Mouse (Mus musculus) T-cell, adult 2 months (primary cell): ENCODE measurements around the gene Gm49378.

Experiments
- DNase-seq: peaks from one replicate; pipeline ENCODE4 v3.0.0; 2022; ENCODE audit warnings: low spot score

Gene Gm49378

GRCm38 (mm10) chr14:55589771-55590448, 47.8 kb downstream of the Gm49378 start:
- peak; percentile 47 for DNase-seq

- DNase-seq: no peak
These were observed 48.4 kb downstream of the Gm49378 start for GRCm38 (mm10) chr14:55589271-55589670.

GRCm38 (mm10) chr14:55586149-55586548, 51.5 kb downstream of the Gm49378 start:
- no peak for DNase-seq

GRCm38 (mm10) chr14:55585566-55585960, 52.1 kb downstream of the Gm49378 start:
- peak; percentile 61 for DNase-seq

- peak; percentile 80 for DNase-seq
These were observed 52.8 kb downstream of the Gm49378 start, which contains the start of gene Emc9 for GRCm38 (mm10) chr14:55584702-55585565. Gene Emc9 (minus strand): TSS chr14:55585302.

- no peak for DNase-seq
These were observed 53.4 kb downstream of the Gm49378 start for GRCm38 (mm10) chr14:55584303-55584701.

- DNase-seq: peak; percentile 25
These were observed 55.6 kb downstream of the Gm49378 start for GRCm38 (mm10) chr14:55581981-55582681.

- DNase-seq: no peak
These were observed 57.0 kb downstream of the Gm49378 start for GRCm38 (mm10) chr14:55580731-55581130.

- no peak for DNase-seq
These were observed 57.9 kb downstream of the Gm49378 start for GRCm38 (mm10) chr14:55579511-55580496.
